Mouse (Mus musculus): ENCODE results near the gene Dand5.

Dand5 gene

GRCm38 (mm10) chr8:84770100-84770953, 52.3 kb downstream of the Dand5 start:
- no peak for DNase-seq (ENCODE audit: low spot score)

- DNase-seq (ENCODE audit: low spot score): no peak
Measured at GRCm38 (mm10) chr8:84769324-84769723, 53.3 kb downstream of the Dand5 start.

- DNase-seq (ENCODE audit: low spot score): no peak
Measured at GRCm38 (mm10) chr8:84768343-84769095, 54.1 kb downstream of the Dand5 start.

GRCm38 (mm10) chr8:84767221-84767620, 55.4 kb downstream of the Dand5 start:
- no peak for DNase-seq (ENCODE audit: low spot score)

- DNase-seq (ENCODE audit: low spot score): no peak
Measured at GRCm38 (mm10) chr8:84766422-84766821, 56.2 kb downstream of the Dand5 start.

DNA sequence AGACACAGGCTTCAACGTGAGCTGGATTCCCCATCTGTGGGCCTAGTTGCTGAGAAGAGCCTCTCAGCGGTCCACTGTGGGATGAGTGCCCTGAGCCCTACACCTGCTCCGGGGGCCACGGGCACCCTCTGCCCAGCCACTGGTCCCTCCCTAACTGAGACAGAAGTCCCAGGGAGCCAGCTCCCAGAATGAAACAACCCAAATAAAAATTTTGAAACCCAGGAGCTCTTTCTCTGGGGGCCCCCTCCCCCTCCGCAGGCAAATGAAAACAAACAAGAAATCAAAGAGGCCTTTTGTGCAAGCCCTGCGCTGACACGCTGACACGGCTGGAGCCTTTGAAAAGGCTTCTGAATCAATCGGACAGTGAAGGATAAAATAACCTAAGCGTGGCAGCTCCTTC, 57.0 kb downstream of the Dand5 start:
- DNase-seq (ENCODE audit: low spot score): no peak

All from T-cell, adult 2 months (primary cell).